Mouse (Mus musculus): ENCODE data around the gene Zfp354c. TPM values are rescaled to one million over a fixed set of nuclear protein-coding genes. Genes with fewer than 3 reads are reported as not detected.

Gene Zfp354c
- polyA plus RNA-seq, 1 experiment: 1.2 TPM

GRCm38 (mm10) chr11:50771006-50771405, 56.5 kb downstream of the Zfp354c start:
- no peak for DNase-seq (ENCODE audit: low read depth in 1 of 2, low spot score in 2 of 2)
- Histone ChIP-seq H3K4me1 (ENCODE audit: control insufficient read depth, insufficient read depth, insufficient read length) (no peaks in the 10 kb centered on the region), H3K4me3 (ENCODE audit: extremely low read depth, insufficient read depth, insufficient read length) (no peak overlapping the region), H3K27me3 (ENCODE audit: control insufficient read depth, insufficient read depth, low read length) (no peaks in the 10 kb centered on the region), H3K36me3 (ENCODE audit: control insufficient read depth, insufficient read depth, low read length) (no peaks in the 10 kb centered on the region), H3K27ac (ENCODE audit: insufficient read depth, low read length) (no peak overlapping the region)
- TF ChIP-seq POLR2A (IDR thresholded peaks at IDR 0.05; ENCODE audit: low read depth, low read length) (no peak), CTCF (IDR thresholded peaks at IDR 0.05; ENCODE audit: extremely low read depth, insufficient read depth, insufficient read length, insufficient replicate concordance) (no peak)
- WGBS: 98% methylated on average over 1 of the region's 1 CpGs

- no peak overlapping the region for H3K27ac ChIP-seq (ENCODE audit: insufficient read depth, low read length)
- TF ChIP-seq CTCF (IDR thresholded peaks at IDR 0.05; ENCODE audit: extremely low read depth, insufficient read depth, insufficient read length, insufficient replicate concordance): peak; percentile 76; the same call in 1 of the 2 replicates
- no peak for TF ChIP-seq POLR2A (IDR thresholded peaks at IDR 0.05; ENCODE audit: low read depth, low read length)
- no peak overlapping the region for H3K4me3 ChIP-seq (ENCODE audit: extremely low read depth, insufficient read depth, insufficient read length)
- H3K27me3 ChIP-seq (ENCODE audit: control insufficient read depth, insufficient read depth, low read length): no peaks in the 10 kb centered on the region
- no peaks in the 10 kb centered on the region for H3K36me3 ChIP-seq (ENCODE audit: control insufficient read depth, insufficient read depth, low read length)
- peak; percentile 17 to 62 for DNase-seq (ENCODE audit: low read depth in 1 of 2, low spot score in 2 of 2)
- 18% methylated on average over 14 of the region's 14 CpGs for WGBS
- H3K4me1 ChIP-seq (ENCODE audit: control insufficient read depth, insufficient read depth, insufficient read length): no peaks in the 10 kb centered on the region
Measured at GRCm38 (mm10) chr11:50768995-50769749, 58.4 kb downstream of the Zfp354c start.

GRCm38 (mm10) chr11:50767039-50767438, 60.5 kb downstream of the Zfp354c start:
- Histone ChIP-seq H3K4me3 (ENCODE audit: extremely low read depth, insufficient read depth, insufficient read length) (no peak overlapping the region), H3K4me1 (ENCODE audit: control insufficient read depth, insufficient read depth, insufficient read length) (no peaks in the 10 kb centered on the region), H3K27me3 (ENCODE audit: control insufficient read depth, insufficient read depth, low read length) (no peaks in the 10 kb centered on the region), H3K36me3 (ENCODE audit: control insufficient read depth, insufficient read depth, low read length) (no peaks in the 10 kb centered on the region), H3K27ac (ENCODE audit: insufficient read depth, low read length) (no peak overlapping the region)
- 22% methylated on average over 4 of the region's 4 CpGs for WGBS
- DNase-seq (ENCODE audit: low read depth in 1 of 2, low spot score in 2 of 2): peak in 1 of 2 experiments; percentile 50
- no peak for TF ChIP-seq POLR2A (IDR thresholded peaks at IDR 0.05; ENCODE audit: low read depth, low read length)
- peak; percentile 36; the same call in 1 of the 2 replicates for TF ChIP-seq CTCF (IDR thresholded peaks at IDR 0.05; ENCODE audit: extremely low read depth, insufficient read depth, insufficient read length, insufficient replicate concordance)

DNA sequence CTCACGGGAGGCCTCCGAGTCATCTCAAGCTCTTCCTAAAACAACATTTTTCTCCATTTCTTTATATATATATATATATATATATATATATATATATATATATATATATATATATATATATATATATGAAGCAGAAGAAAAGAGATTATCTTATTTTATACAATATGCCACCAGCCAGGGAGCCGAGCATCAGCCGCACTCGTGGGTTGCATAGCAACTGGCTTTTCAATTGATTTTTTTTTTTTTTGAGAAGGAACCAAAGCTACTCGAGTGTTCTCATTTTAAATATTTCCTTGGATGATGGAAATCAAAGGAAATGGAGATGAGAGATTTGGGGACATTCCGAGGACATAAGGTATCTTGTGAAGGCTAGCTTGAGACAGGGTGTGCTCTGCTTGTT, 61.1 kb downstream of the Zfp354c start:
- TF ChIP-seq POLR2A (IDR thresholded peaks at IDR 0.05; ENCODE audit: low read depth, low read length) (no peak), CTCF (IDR thresholded peaks at IDR 0.05; ENCODE audit: extremely low read depth, insufficient read depth, insufficient read length, insufficient replicate concordance) (no peak)
- 86% methylated on average over 7 of the region's 7 CpGs for WGBS
- H3K27me3 ChIP-seq (ENCODE audit: control insufficient read depth, insufficient read depth, low read length): no peaks in the 10 kb centered on the region
- no peaks in the 10 kb centered on the region for H3K4me1 ChIP-seq (ENCODE audit: control insufficient read depth, insufficient read depth, insufficient read length)
- no peaks in the 10 kb centered on the region for H3K36me3 ChIP-seq (ENCODE audit: control insufficient read depth, insufficient read depth, low read length)
- H3K27ac ChIP-seq (ENCODE audit: insufficient read depth, low read length): no peak overlapping the region
- no peak overlapping the region for H3K4me3 ChIP-seq (ENCODE audit: extremely low read depth, insufficient read depth, insufficient read length)
- DNase-seq (ENCODE audit: low read depth in 1 of 2, low spot score in 2 of 2): no peak

Other genes starting within 250 kb of the Zfp354c start
- 3.1 and 4.1 TPM in 2 replicates for gene Adamts2, start 225.6 kb downstream of the Zfp354c start, polyA plus RNA-seq (2012; rRNA removed)
- 0.08 TPM in 1 of 2 replicates, not detected in the other for gene Zfp879, start 13.8 kb upstream of the Zfp354c start, polyA plus RNA-seq (2012; rRNA removed)
- gene Grm6, start 23.0 kb upstream of the Zfp354c start, polyA plus RNA-seq (2012; rRNA removed): 1.9 and 2.2 TPM in 2 replicates
- 0.06 TPM in 1 of 2 replicates, not detected in the other for gene Zfp454, start 59.9 kb upstream of the Zfp354c start, polyA plus RNA-seq (2012; rRNA removed)
- 0.28 and 0.29 TPM in 2 replicates for gene Zfp2, start 88.4 kb upstream of the Zfp354c start, polyA plus RNA-seq (2012; rRNA removed)
- gene Zfp354b, start 103.9 kb upstream of the Zfp354c start, polyA plus RNA-seq (2012; rRNA removed): not detected in 2 replicates
- not detected in 2 replicates for gene 4933414I15Rik, start 116.0 kb upstream of the Zfp354c start, polyA plus RNA-seq (2012; rRNA removed)
- not detected in 2 replicates for gene Prop1, start 126.0 kb upstream of the Zfp354c start, polyA plus RNA-seq (2012; rRNA removed)
- not detected in 2 replicates for gene Olfr1378, start 138.8 kb upstream of the Zfp354c start, polyA plus RNA-seq (2012; rRNA removed)
- gene Olfr1377, start 154.2 kb upstream of the Zfp354c start, polyA plus RNA-seq (2012; rRNA removed): not detected in 2 replicates
- gene Olfr51, start 175.9 kb upstream of the Zfp354c start, polyA plus RNA-seq (2012; rRNA removed): not detected in 2 replicates
- not detected in 2 replicates for gene Olfr54, start 186.5 kb upstream of the Zfp354c start, polyA plus RNA-seq (2012; rRNA removed)
- gene Olfr1375, start 220.4 kb upstream of the Zfp354c start, polyA plus RNA-seq (2012; rRNA removed): not detected in 2 replicates
- 0.34 and 0.36 TPM in 2 replicates for gene Zfp354a, start 231.5 kb upstream of the Zfp354c start, polyA plus RNA-seq (2012; rRNA removed)